Mouse (Mus musculus) liver, embryonic 16.5 days (tissue): ENCODE results near the gene Eif4g3. TPM values are rescaled to one million over a fixed set of nuclear protein-coding genes. Genes with fewer than 3 reads are reported as not detected.

ENCODE experiments used
- ATAC-seq: fragments of 200-750 bp; cut with Nextera tagmentation; 2 replicates; pipeline ENCODE4 v1.8.0; 2017; ENCODE audit warnings: low read depth, mild to moderate bottlenecking, moderate number of reproducible peaks, moderate library complexity
- H3K27ac ChIP-seq: fragments of 300-500 bp; sonication (generic); 2 replicates; pipeline ENCODE4 v1.5.1; 2014; ENCODE audit warnings: mild to moderate bottlenecking, low read length
- H3K27me3 ChIP-seq: fragments of 300-500 bp; sonication (generic); 2 replicates; pipeline ENCODE4 v1.6.1; 2014; ENCODE audit warnings: low read depth, low read length, mixed read lengths; ENCODE audit not compliant: control insufficient read depth, insufficient read depth
- H3K36me3 ChIP-seq: fragments of 300-500 bp; sonication (generic); 2 replicates; pipeline ENCODE4 v1.6.1; 2014; ENCODE audit warnings: mild to moderate bottlenecking; ENCODE audit not compliant: control insufficient read depth, insufficient read depth
- H3K4me1 ChIP-seq: fragments of 300-500 bp; sonication (generic); 2 replicates; pipeline ENCODE4 v1.6.1; 2014; ENCODE audit warnings: low read depth, low read length, mixed read lengths; ENCODE audit not compliant: control insufficient read depth
- H3K4me2 ChIP-seq: fragments of 300-500 bp; sonication (generic); 2 replicates; pipeline ENCODE4 v1.6.1; 2014; ENCODE audit warnings: low read depth, low read length, mixed read lengths
- H3K4me3 ChIP-seq: fragments of 300-500 bp; sonication (generic); 2 replicates; pipeline ENCODE4 v1.5.1; 2014; ENCODE audit warnings: low read depth, mild to moderate bottlenecking, low read length
- H3K9ac ChIP-seq: fragments of 300-500 bp; sonication (generic); 2 replicates; pipeline ENCODE4 v1.6.1; 2014; ENCODE audit warnings: low read depth, low read length
- H3K9me3 ChIP-seq: fragments of 300-500 bp; sonication (generic); replicated peaks from 2 replicates; pipeline ENCODE4 v1.6.1; 2016; ENCODE audit warnings: low read length; ENCODE audit not compliant: control insufficient read depth
- WGBS: fragments of 180-500 bp; shearing (Covaris S2); extraction: QIAGEN DNeasy Blood & Tissue Kit; methylation state at CpG from one replicate; pipeline ENCODE4 v1.1.7; 2014; ENCODE audit not compliant: insufficient replicate concordance; 5-methylcytosine and 5-hydroxymethylcytosine counted together
- polyA plus RNA-seq: library from polyadenylated mRNA; unstranded; fragments of >200 nt; fragmentation: Nextera tagmentation; extraction: Ambion mirVana; gene quantifications from 2 replicates; pipeline ENCODE4 v1.2.1, GENCODE M21; 2015

The Eif4g3 gene
- polyA plus RNA-seq, 1 experiment from 2014 or later: 6.4 TPM

DNA sequence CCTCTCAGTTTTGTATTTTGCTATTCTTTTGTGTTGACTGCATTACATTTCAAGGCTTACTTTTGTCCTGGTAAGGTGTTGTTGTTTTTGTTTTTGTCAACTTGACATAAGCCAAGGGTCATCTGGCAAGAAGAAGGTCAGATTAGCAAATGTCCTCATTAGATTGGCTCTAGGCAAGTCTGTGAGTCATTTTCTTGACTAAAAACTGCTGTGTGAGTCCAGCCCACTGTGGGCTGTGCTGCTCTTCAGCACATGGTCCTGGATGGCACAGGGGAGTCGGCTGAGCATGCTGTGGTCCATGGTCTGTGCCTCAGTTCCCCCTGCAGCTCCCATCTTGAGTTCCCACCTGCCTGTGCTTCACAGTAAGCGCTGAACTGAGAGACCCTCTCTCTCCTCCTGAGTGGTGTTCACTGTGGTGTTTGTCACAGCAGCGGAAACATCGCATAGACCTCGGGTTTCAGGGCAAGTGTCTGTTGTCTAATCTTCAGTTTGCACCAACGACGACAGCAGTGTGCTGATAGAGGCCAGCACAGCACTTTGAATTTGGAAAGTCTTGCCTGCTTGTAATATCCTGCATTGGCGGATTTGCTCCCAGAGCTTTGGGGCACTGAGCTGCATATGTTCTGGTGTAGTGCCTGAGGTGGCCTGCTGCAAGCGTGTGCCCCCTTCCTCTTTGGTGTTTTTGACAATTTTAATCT lies 30.7 kb downstream of the Eif4g3 start:
- 28% methylated on average over 9 of the region's 9 CpGs for WGBS
- Histone ChIP-seq H3K4me3 (no peak overlapping the region), H3K27ac (no peak overlapping the region), H3K9me3 (no peaks in the 10 kb centered on the region), H3K36me3 (no peaks in the 10 kb centered on the region; the same call in 1 of the 2 replicates), H3K9ac (no peak overlapping the region), H3K27me3 (no peaks in the 10 kb centered on the region), H3K4me2 (no peak overlapping the region), H3K4me1 (peaks cover 13% of the 10 kb centered on the region)
- no peak for ATAC-seq

DNA sequence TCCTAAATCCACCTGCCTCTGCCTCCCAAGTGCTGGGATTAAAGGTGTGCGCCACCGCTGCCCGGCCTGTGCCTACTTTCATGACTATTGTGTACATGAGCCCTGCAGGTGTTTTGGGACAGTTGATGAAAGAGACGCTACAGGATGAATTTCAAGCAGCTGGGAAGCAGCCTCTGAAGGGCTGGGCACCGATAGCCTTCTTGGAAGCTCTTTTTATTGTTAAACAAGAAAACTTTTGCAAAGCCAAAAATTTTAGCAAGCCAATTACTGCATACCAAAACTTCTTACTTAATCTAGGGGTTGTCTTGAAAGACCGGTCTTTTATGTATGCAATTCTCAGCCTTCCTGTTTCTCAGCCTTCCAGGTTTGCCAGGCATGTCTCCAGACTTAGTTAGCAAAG lies 36.3 kb downstream of the Eif4g3 start:
- H3K4me1 ChIP-seq: peaks cover 3% of the 10 kb centered on the region
- H3K9me3 ChIP-seq: no peaks in the 10 kb centered on the region
- H3K4me2 ChIP-seq: no peak overlapping the region
- no peaks in the 10 kb centered on the region; the same call in 1 of the 2 replicates for H3K36me3 ChIP-seq
- no peak for ATAC-seq
- no peak overlapping the region for H3K27ac ChIP-seq
- no peaks in the 10 kb centered on the region for H3K27me3 ChIP-seq
- H3K4me3 ChIP-seq: no peak overlapping the region
- 80% methylated on average over 6 of the region's 6 CpGs for WGBS
- H3K9ac ChIP-seq: no peak overlapping the region

DNA sequence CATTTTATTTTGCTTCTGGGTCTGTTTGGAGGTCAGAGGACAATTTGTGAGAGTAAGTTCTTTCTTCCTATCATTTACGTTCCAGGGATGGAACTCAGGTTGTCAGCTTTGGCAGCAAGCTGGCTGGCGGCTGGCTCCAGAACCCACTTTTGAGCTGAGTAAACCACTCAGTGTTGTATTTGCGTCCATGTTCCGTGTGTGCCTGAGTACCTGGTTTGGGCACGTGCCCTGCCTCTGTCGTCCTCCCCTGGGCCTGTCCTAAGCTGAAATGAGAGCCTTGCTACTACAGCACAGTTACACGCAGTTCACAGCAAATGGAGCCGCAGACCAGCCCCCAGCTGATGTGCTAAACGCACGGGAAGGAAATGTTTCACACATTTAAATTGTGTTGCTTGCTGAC lies 39.0 kb downstream of the Eif4g3 start:
- H3K4me3 ChIP-seq: no peak overlapping the region
- 78% methylated on average over 10 of the region's 10 CpGs for WGBS
- H3K9ac ChIP-seq: no peak overlapping the region
- H3K27ac ChIP-seq: no peak overlapping the region
- no peaks in the 10 kb centered on the region for H3K9me3 ChIP-seq
- no peak overlapping the region for H3K4me2 ChIP-seq
- no peaks in the 10 kb centered on the region for H3K36me3 ChIP-seq
- no peak for ATAC-seq
- no peaks in the 10 kb centered on the region for H3K4me1 ChIP-seq
- no peaks in the 10 kb centered on the region for H3K27me3 ChIP-seq

DNA sequence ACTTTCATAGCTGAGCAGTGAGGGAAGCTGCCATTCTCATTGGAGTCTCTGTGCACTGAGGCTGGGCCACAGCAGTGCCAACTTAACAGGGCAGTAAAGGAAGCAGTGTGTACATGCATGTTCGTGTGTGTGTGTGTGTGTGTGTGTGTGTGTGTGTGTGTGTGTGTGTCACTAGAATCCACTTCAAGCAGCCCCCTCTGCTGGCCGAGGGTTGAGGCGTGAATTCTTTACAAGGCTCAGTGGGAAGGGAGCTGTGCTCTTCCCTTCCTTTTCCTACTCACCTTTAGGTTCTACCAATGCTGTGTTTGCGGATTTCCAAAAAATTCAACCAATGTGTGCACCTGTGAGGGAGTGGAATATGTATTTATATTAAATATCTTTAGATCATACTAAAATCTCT lies 41.0 kb downstream of the Eif4g3 start:
- H3K4me1 ChIP-seq: no peaks in the 10 kb centered on the region; the same call in none of the 2 replicates
- 68% methylated on average over 4 of the region's 4 CpGs for WGBS
- no peak for ATAC-seq

DNA sequence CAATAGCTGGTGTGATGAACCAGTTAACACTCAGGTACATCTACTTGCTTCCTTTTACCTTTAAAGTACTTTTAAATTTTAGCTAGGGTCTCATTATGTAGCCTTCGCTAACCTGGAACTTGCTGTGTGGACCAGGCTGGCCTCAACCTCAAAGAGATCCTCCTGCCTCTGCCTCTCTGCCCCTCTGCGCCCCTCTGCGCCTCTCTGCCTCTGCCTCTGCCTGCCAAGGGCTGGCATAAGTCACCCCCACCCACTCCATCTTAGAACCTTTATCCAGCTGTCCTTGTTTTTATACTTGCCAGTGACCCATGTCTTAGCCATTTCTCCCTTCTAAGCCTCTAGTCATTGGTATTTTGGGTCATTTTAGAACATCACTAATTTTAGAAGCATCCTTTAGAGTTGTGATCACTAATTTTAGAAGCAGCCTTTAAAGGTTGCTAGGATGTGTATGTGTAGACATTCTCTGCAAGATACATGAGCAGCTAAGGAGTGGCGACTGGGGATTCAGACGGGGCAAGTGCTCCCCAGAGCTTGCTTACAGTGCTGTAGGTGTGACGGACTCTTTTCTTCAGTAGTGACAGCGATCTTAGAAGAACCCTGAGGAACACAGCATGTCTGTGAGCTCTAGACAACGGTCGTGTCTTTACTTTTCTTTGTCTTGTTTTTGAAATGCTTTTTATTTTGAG lies 42.8 kb downstream of the Eif4g3 start:
- H3K36me3 ChIP-seq: no peaks in the 10 kb centered on the region
- no peak for ATAC-seq
- 82% methylated on average over 9 of the region's 9 CpGs for WGBS

More for the DNA sequence above, 41.0 kb downstream of the Eif4g3 start:
- H3K9ac ChIP-seq: no peak overlapping the region
- H3K36me3 ChIP-seq: no peaks in the 10 kb centered on the region
- H3K4me3 ChIP-seq: no peak overlapping the region
- no peaks in the 10 kb centered on the region for H3K9me3 ChIP-seq
- no peak overlapping the region for H3K4me2 ChIP-seq
- no peak overlapping the region for H3K27ac ChIP-seq
- H3K27me3 ChIP-seq: no peaks in the 10 kb centered on the region

DNA sequence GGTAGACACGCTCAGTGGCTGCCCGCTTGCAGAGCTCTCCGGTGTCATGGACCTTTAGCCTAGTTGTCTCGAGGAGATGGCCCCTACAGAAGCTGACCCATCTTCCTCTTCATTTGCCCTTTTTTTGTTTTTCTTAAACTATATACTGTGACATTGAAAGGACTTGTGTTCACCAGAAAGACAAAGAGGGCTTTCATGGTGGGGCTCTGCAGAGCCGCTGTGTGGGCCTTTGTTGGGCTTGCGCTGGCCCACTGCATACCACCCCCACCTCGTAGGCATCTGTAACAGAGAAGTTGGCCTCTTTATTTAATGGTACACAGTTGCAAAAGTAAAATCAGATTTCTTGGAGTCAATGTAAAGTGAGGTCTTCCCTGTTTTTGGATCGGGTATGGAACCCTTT lies 44.3 kb downstream of the Eif4g3 start:
- Histone ChIP-seq H3K27me3 (no peaks in the 10 kb centered on the region), H3K9ac (no peak overlapping the region), H3K9me3 (no peaks in the 10 kb centered on the region), H3K4me1 (no peaks in the 10 kb centered on the region; the same call in none of the 2 replicates), H3K27ac (no peak overlapping the region), H3K4me2 (no peak overlapping the region), H3K4me3 (no peak overlapping the region), H3K36me3 (no peaks in the 10 kb centered on the region)
- WGBS: 86% methylated on average over 8 of the region's 8 CpGs
- ATAC-seq: no peak

More for the DNA sequence above, 42.8 kb downstream of the Eif4g3 start:
- Histone ChIP-seq H3K9me3 (no peaks in the 10 kb centered on the region), H3K27ac (no peak overlapping the region), H3K4me1 (no peaks in the 10 kb centered on the region; the same call in none of the 2 replicates), H3K27me3 (no peaks in the 10 kb centered on the region), H3K9ac (no peak overlapping the region), H3K4me2 (no peak overlapping the region), H3K4me3 (no peak overlapping the region)

DNA sequence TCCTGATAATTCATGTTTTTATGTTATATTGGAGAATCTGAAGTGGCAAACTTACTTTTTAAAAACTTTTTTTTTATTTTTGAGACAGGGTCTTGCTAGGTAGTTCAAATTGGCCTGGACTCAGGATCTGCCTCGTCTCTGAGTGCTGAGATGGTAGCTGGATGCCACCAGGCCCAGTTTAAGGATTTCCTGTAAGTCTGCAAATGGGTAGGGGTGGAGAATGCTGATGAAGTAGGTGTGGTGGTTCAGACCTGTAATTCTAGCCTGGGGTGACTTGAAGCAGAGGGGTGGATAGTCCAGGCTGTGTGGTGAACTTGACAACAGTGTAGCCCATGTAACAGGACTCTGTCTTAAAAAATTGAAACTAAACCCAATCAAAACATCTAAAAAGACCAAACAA lies 45.1 kb downstream of the Eif4g3 start:
- Histone ChIP-seq H3K4me3 (no peak overlapping the region), H3K4me2 (no peak overlapping the region), H3K27me3 (no peaks in the 10 kb centered on the region), H3K27ac (peak overlapping the region; percentile 38), H3K9me3 (no peaks in the 10 kb centered on the region), H3K4me1 (no peaks in the 10 kb centered on the region; the same call in none of the 2 replicates), H3K9ac (no peak overlapping the region), H3K36me3 (no peaks in the 10 kb centered on the region)
- 67% methylated on average over 1 of the region's 1 CpGs for WGBS
- no peak for ATAC-seq

DNA sequence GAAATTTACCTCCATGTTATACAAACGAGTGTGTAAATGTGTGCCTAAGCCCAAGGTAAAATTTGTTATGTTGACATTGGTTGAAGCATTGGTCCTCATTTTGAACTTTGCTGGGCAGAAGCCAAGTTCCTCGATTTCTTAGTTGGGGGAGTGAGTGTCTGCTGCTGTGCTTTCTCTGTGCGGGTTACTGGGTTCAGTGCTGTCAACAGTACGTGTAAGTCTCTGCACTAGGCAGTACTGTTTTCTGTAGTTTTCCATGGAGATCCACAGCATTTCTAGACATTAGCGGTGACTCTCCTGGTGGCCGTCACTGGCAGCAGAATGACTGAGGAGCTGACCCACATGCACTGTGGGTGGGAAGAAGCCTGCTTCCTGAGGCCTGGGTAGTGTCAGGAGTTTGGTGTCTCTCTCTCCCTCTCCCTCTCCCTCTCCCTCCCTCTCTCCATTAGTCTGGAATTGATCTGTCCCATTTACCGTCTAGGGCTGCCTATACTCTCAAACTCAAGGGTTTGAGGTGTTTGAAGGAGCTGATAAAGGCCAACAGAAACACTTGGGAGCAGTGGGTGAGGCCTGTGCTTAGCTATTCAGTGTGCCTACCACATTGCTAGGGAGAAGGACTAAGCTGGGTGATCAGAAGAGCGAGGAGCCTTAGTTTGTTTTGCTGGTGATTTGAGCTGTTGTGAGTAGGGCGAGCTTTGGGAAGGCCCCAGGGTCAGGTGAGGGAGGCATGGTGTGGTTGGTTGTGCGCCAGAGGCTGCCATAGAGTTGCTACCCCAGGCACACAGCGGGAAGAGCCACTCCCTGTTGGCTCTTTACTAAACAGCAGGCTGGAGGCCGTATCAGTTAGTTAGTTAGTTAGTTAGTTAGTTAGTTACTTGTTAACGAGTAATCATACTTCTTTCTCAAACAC lies 45.8 kb downstream of the Eif4g3 start:
- H3K27ac ChIP-seq: peak overlapping the region; percentile 64

More for the DNA sequence above, 45.8 kb downstream of the Eif4g3 start:
- 67% methylated on average over 13 of the region's 13 CpGs for WGBS
- H3K4me3 ChIP-seq: no peak overlapping the region
- ATAC-seq: peak; percentile 74
- H3K36me3 ChIP-seq: no peaks in the 10 kb centered on the region
- no peaks in the 10 kb centered on the region for H3K27me3 ChIP-seq
- H3K4me2 ChIP-seq: no peak overlapping the region
- H3K9ac ChIP-seq: no peak overlapping the region
- no peaks in the 10 kb centered on the region for H3K9me3 ChIP-seq
- H3K4me1 ChIP-seq: no peaks in the 10 kb centered on the region; the same call in none of the 2 replicates
